Mouse (Mus musculus) MEL (cell line): Measurements from ENCODE around the gene Adamts5. TPM values are rescaled to one million over a fixed set of nuclear protein-coding genes. Genes with fewer than 3 reads are reported as not detected.

Source experiments
- DNase-seq: peaks from one replicate; pipeline ENCODE4 v3.0.0; 2011; ENCODE audit warnings: low read depth, low spot score
- H3K27ac ChIP-seq: 2 replicates; pipeline ENCODE4 v1.5.1; 2012; ENCODE audit warnings: low read depth, mild to moderate bottlenecking, control low read depth, low read length, moderate library complexity; ENCODE audit not compliant: control insufficient read depth
- H3K27me3 ChIP-seq, 2 experiments: fragments of 150-350 bp in 1 of 2; sonication (generic) in 1 of 2; 2 replicates each; pipeline ENCODE4 v1.6.1; 2012; ENCODE audit warnings: low read length in 2 of 2, mild to moderate bottlenecking in 2 of 2, improper control_type of control experiment in 1 of 2, moderate library complexity in 1 of 2; ENCODE audit not compliant: insufficient read depth in 2 of 2, control insufficient read depth in 1 of 2
- H3K36me3 ChIP-seq, 2 experiments: 2 replicates each; pipeline ENCODE4 v1.6.1; 2012 to 2014; ENCODE audit warnings: low read length in 2 of 2, improper control_type of control experiment in 1 of 2, inconsistent platforms in 1 of 2, mild to moderate bottlenecking in 1 of 2; ENCODE audit not compliant: insufficient read depth in 2 of 2, control insufficient read depth in 1 of 2
- H3K4me1 ChIP-seq, 2 experiments: fragments of 150-350 bp in 1 of 2; sonication (generic) in 1 of 2; 2 replicates each; pipeline ENCODE4 v1.6.1; 2012; ENCODE audit warnings: low read length in 2 of 2, improper control_type of control experiment in 1 of 2, mild to moderate bottlenecking in 1 of 2; ENCODE audit not compliant: insufficient read depth in 2 of 2, control insufficient read depth in 1 of 2
- H3K4me3 ChIP-seq, 2 experiments: fragments of 150-350 bp in 1 of 2; sonication (generic) in 1 of 2; 2 replicates each; pipeline ENCODE4 v1.5.1; 2012; ENCODE audit warnings: low read depth in 2 of 2, low read length in 2 of 2, mild to moderate bottlenecking in 2 of 2, moderate library complexity in 2 of 2, control low read depth in 1 of 2, improper control_type of control experiment in 1 of 2; ENCODE audit not compliant: control insufficient read depth in 1 of 2, insufficient read depth in 1 of 2
- H3K79me2 ChIP-seq: 2 replicates; pipeline ENCODE4 v1.6.1; 2012; ENCODE audit warnings: mild to moderate bottlenecking, low read length, moderate library complexity; ENCODE audit not compliant: control insufficient read depth, poor library complexity, insufficient read depth
- H3K9ac ChIP-seq: 2 replicates; pipeline ENCODE4 v1.6.1; 2012; ENCODE audit warnings: low read depth, mild to moderate bottlenecking, control low read depth, low read length, moderate library complexity; ENCODE audit not compliant: control insufficient read depth, poor library complexity, severe bottlenecking
- H3K9me3 ChIP-seq: fragments of 150-350 bp; sonication (generic); replicated peaks from 2 replicates; pipeline ENCODE4 v1.6.1; 2012; ENCODE audit warnings: mild to moderate bottlenecking, low read length, improper control_type of control experiment, moderate library complexity; ENCODE audit not compliant: insufficient read depth
- BHLHE40 ChIP-seq: IDR thresholded peaks from 2 replicates; pipeline ENCODE4 v1.6.1; 2012; ENCODE audit warnings: low read depth, mild to moderate bottlenecking, inconsistent platforms, low read length, improper control_type of control experiment, borderline replicate concordance
- CHD1 ChIP-seq: IDR thresholded peaks from 2 replicates; pipeline ENCODE4 v1.6.1; 2012; ENCODE audit warnings: low read depth, mild to moderate bottlenecking, inconsistent platforms, low read length, improper control_type of control experiment
- E2F4 ChIP-seq: IDR thresholded peaks from 2 replicates; pipeline ENCODE4 v1.6.1; 2011; ENCODE audit warnings: low read depth, low read length, improper control_type of control experiment, borderline replicate concordance
- EP300 ChIP-seq, 2 experiments: IDR thresholded peaks; 2 replicates each; pipeline ENCODE4 v1.6.1; 2011; ENCODE audit warnings: improper control_type of control experiment in 2 of 2, low read length in 2 of 2, low read depth in 1 of 2, mild to moderate bottlenecking in 1 of 2
- ETS1 ChIP-seq: IDR thresholded peaks from 2 replicates; pipeline ENCODE4 v1.6.1; 2012; ENCODE audit warnings: low read depth, mild to moderate bottlenecking, inconsistent platforms, low read length, improper control_type of control experiment, moderate library complexity
- GATA1 ChIP-seq: IDR thresholded peaks from 2 replicates; pipeline ENCODE4 v1.6.1; 2011; ENCODE audit warnings: low read depth, low read length, improper control_type of control experiment
- HCFC1 ChIP-seq: IDR thresholded peaks from 2 replicates; pipeline ENCODE4 v1.6.1; 2012; ENCODE audit warnings: low read depth, mild to moderate bottlenecking, inconsistent platforms, low read length, improper control_type of control experiment, moderate library complexity
- KAT2A ChIP-seq: conservative IDR thresholded peaks from 2 replicates; pipeline ENCODE4 v1.6.1; 2012; ENCODE audit warnings: low read depth, low read length, improper control_type of control experiment, inconsistent platforms
- MAX ChIP-seq: IDR thresholded peaks from 2 replicates; pipeline ENCODE4 v1.6.1; 2011; ENCODE audit warnings: low read length, improper control_type of control experiment
- MYB ChIP-seq: IDR thresholded peaks from 2 replicates; pipeline ENCODE4 v1.6.1; 2011; ENCODE audit warnings: mild to moderate bottlenecking, low read depth, low read length, improper control_type of control experiment
- MYC ChIP-seq: IDR thresholded peaks from 2 replicates; pipeline ENCODE4 v1.6.1; 2011; ENCODE audit warnings: low read depth, mild to moderate bottlenecking, low read length, improper control_type of control experiment, moderate library complexity
- NRF1 ChIP-seq: IDR thresholded peaks from 2 replicates; pipeline ENCODE4 v1.6.1; 2014; ENCODE audit warnings: low read depth, mild to moderate bottlenecking, inconsistent platforms, low read length, improper control_type of control experiment, moderate library complexity; ENCODE audit not compliant: poor library complexity, insufficient read depth, severe bottlenecking
- POLR2A ChIP-seq, 2 experiments: IDR thresholded peaks; 2 replicates each; pipeline ENCODE4 v1.6.1; 2011 to 2012; ENCODE audit warnings: low read length in 2 of 2, mild to moderate bottlenecking in 2 of 2, control low read depth in 1 of 2, improper control_type of control experiment in 1 of 2, low read depth in 1 of 2, moderate library complexity in 1 of 2; ENCODE audit not compliant: control insufficient read depth in 1 of 2, insufficient read depth in 1 of 2, poor library complexity in 1 of 2
- POLR2AphosphoS2 ChIP-seq: IDR thresholded peaks from 2 replicates; pipeline ENCODE4 v1.6.1; 2011; ENCODE audit warnings: low read length, improper control_type of control experiment
- POLR2AphosphoS5 ChIP-seq: IDR thresholded peaks from 2 replicates; pipeline ENCODE4 v1.6.1; 2012; ENCODE audit warnings: low read depth, borderline replicate concordance, mild to moderate bottlenecking, inconsistent platforms, low read length, moderate library complexity, mixed read lengths
- RAD21 ChIP-seq: IDR thresholded peaks from 2 replicates; pipeline ENCODE4 v1.6.1; 2011; ENCODE audit warnings: mild to moderate bottlenecking, low read depth, low read length, improper control_type of control experiment
- SMC3 ChIP-seq: IDR thresholded peaks from 2 replicates; pipeline ENCODE4 v1.6.1; 2011; ENCODE audit warnings: low read depth, low read length, improper control_type of control experiment
- TAL1 ChIP-seq: IDR thresholded peaks from 2 replicates; pipeline ENCODE4 v1.6.1; 2012; ENCODE audit warnings: mild to moderate bottlenecking, inconsistent platforms, low read length, moderate library complexity, mixed read lengths
- TBP ChIP-seq: IDR thresholded peaks from 2 replicates; pipeline ENCODE4 v1.8.0; 2011; ENCODE audit warnings: low read depth, low read length, improper control_type of control experiment
- TCF12 ChIP-seq: IDR thresholded peaks from 2 replicates; pipeline ENCODE4 v1.6.1; 2014; ENCODE audit warnings: low read depth, mild to moderate bottlenecking, inconsistent platforms, low read length, improper control_type of control experiment, moderate library complexity
- USF1 ChIP-seq: IDR thresholded peaks from 2 replicates; pipeline ENCODE4 v1.6.1; 2014; ENCODE audit warnings: low read depth, mild to moderate bottlenecking, inconsistent platforms, low read length, improper control_type of control experiment, moderate library complexity
- ZC3H11A ChIP-seq: IDR thresholded peaks from 2 replicates; pipeline ENCODE4 v1.6.1; 2012; ENCODE audit warnings: low read depth, mild to moderate bottlenecking, inconsistent platforms, low read length, improper control_type of control experiment
- ZMIZ1 ChIP-seq: IDR thresholded peaks from 2 replicates; pipeline ENCODE4 v1.6.1; 2012; ENCODE audit warnings: low read depth, mild to moderate bottlenecking, inconsistent platforms, low read length, improper control_type of control experiment, moderate library complexity
- polyA plus RNA-seq, 2 experiments: library from polyadenylated mRNA; stranded (reverse) in 1 of 2; unstranded in 1 of 2; fragments of >175 nt in 1 of 2; fragments of >200 nt in 1 of 2; gene quantifications; 2 replicates each; pipeline versions ENCODE4 v1.2.1 to v1.2.4; 2012; ENCODE audit warnings: low replicate concordance in 2 of 2, low read depth in 1 of 2; ENCODE audit not compliant: insufficient read length in 2 of 2, insufficient read depth in 1 of 2, missing spikeins in 1 of 2
- total RNA-seq: library from RNA; depleted of rRNA; stranded (reverse); fragments of 300-350 nt; gene quantifications from 2 replicates; pipeline ENCODE4 v1.2.3, GENCODE M21; 2012

Gene Adamts5
- total and polyA plus RNA-seq, 3 experiments, result not detected

GRCm38 (mm10) chr16:85920122-85920521 is 18.5 kb upstream of the Adamts5 start:
- Histone ChIP-seq H3K4me3 (no peak overlapping the region), H3K9me3 (no peaks in the 10 kb centered on the region), H3K36me3 (no peaks in the 10 kb centered on the region), H3K27me3 (no peaks in the 10 kb centered on the region), H3K79me2 (no peaks in the 10 kb centered on the region), H3K9ac (no peak overlapping the region), H3K4me1 (no peaks in the 10 kb centered on the region), H3K27ac (no peak overlapping the region)
- no peak for TF ChIP-seq ETS1
- TF ChIP-seq MYB, result no peak
- no peak for TF ChIP-seq RAD21
- no peak for TF ChIP-seq POLR2AphosphoS5
- no peak for TF ChIP-seq POLR2AphosphoS2
- TF ChIP-seq USF1, result no peak
- no peak for TF ChIP-seq SMC3
- TF ChIP-seq TAL1, result no peak
- TF ChIP-seq EP300 (IDR thresholded peaks at IDR 0.05; ENCODE audit: low read depth in 1 of 2, low read length in 2 of 2), result no peak
- TF ChIP-seq MAX, result no peak
- TF ChIP-seq CHD1, result no peak
- DNase-seq, result no peak

- Histone ChIP-seq H3K79me2 (no peaks in the 10 kb centered on the region), H3K9me3 (no peaks in the 10 kb centered on the region), H3K27ac (no peak overlapping the region), H3K9ac (no peak overlapping the region), H3K27me3 (no peaks in the 10 kb centered on the region), H3K4me1 (no peaks in the 10 kb centered on the region), H3K4me3 (no peak overlapping the region), H3K36me3 (no peaks in the 10 kb centered on the region)
- TF ChIP-seq USF1 (no peak), GATA1 (no peak), TCF12 (no peak), RAD21 (no peak), POLR2A (IDR thresholded peaks at IDR 0.05; ENCODE audit: control insufficient read depth in 1 of 2, insufficient read depth in 1 of 2, low read depth in 1 of 2, low read length in 2 of 2, poor library complexity in 1 of 2) (no peak), TBP (no peak), ETS1 (no peak), MYC (no peak), TAL1 (no peak), CHD1 (no peak), ZC3H11A (no peak), ZMIZ1 (no peak), BHLHE40 (no peak), E2F4 (no peak), HCFC1 (no peak), NRF1 (no peak), KAT2A (no peak), POLR2AphosphoS2 (no peak), MAX (no peak)
- no peak for DNase-seq
Observed at GRCm38 (mm10) chr16:85900702-85901580, 687 bp downstream of the Adamts5 start.
